Mouse (Mus musculus): ENCODE results near the gene Gphn. TPM values are rescaled to one million over a fixed set of nuclear protein-coding genes. Genes with fewer than 3 reads are reported as not detected.

The Gphn gene
- total and polyA plus RNA-seq, 2 experiments from 2014 or later, result 69.7 to 83.2 TPM

GRCm38 (mm10) chr12:78298824-78299398 lies 72.7 kb downstream of the Gphn start:
- 94% methylated on average over 1 of the region's 1 CpGs for WGBS
- no peak for ATAC-seq (ENCODE audit: low FRiP score)

GRCm38 (mm10) chr12:78315106-78315505 lies 88.9 kb downstream of the Gphn start:
- ATAC-seq (ENCODE audit: low FRiP score), result no peak
- TF ChIP-seq CTCF (IDR thresholded peaks at IDR 0.05), result no peak
- H3K4me1 ChIP-seq (ENCODE audit: insufficient read depth, low read length), result no peaks in the 10 kb centered on the region

More at GRCm38 (mm10) chr12:78298824-78299398, 72.7 kb downstream of the Gphn start:
- H3K9me3 ChIP-seq (ENCODE audit: low read length), result no peaks in the 10 kb centered on the region
- H3K4me1 ChIP-seq (ENCODE audit: insufficient read depth, low read length), result no peaks in the 10 kb centered on the region
- H3K4me2 ChIP-seq (ENCODE audit: low read depth, low read length, poor library complexity, severe bottlenecking), result no peak overlapping the region
- no peak overlapping the region for H3K9ac ChIP-seq (replicated peaks; ENCODE audit: low read length, poor library complexity, severe bottlenecking)
- H3K4me3 ChIP-seq (ENCODE audit: low read depth, low read length), result no peak overlapping the region
- no peaks in the 10 kb centered on the region for H3K36me3 ChIP-seq (ENCODE audit: insufficient read depth, low read length)
- no peak for TF ChIP-seq CTCF (IDR thresholded peaks at IDR 0.05)
- H3K27ac ChIP-seq (ENCODE audit: low read depth, low read length), result no peak overlapping the region
- no peak for DNase-seq (ENCODE audit: low spot score)
- H3K27me3 ChIP-seq (ENCODE audit: insufficient read depth, low read length), result no peaks in the 10 kb centered on the region

GRCm38 (mm10) chr12:78327946-78328345 lies 101.8 kb downstream of the Gphn start:
- Histone ChIP-seq H3K9ac (replicated peaks; ENCODE audit: low read length, poor library complexity, severe bottlenecking) (no peak overlapping the region), H3K27me3 (ENCODE audit: insufficient read depth, low read length) (no peaks in the 10 kb centered on the region), H3K27ac (ENCODE audit: low read depth, low read length) (no peak overlapping the region), H3K4me1 (ENCODE audit: insufficient read depth, low read length) (no peaks in the 10 kb centered on the region), H3K36me3 (ENCODE audit: insufficient read depth, low read length) (no peaks in the 10 kb centered on the region), H3K4me2 (ENCODE audit: low read depth, low read length, poor library complexity, severe bottlenecking) (no peak overlapping the region), H3K9me3 (ENCODE audit: low read length) (no peaks in the 10 kb centered on the region), H3K4me3 (ENCODE audit: low read depth, low read length) (no peak overlapping the region)
- 98% methylated on average over 4 of the region's 4 CpGs for WGBS
- no peak for ATAC-seq (ENCODE audit: low FRiP score)
- TF ChIP-seq CTCF (IDR thresholded peaks at IDR 0.05), result no peak
- no peak for DNase-seq (ENCODE audit: low spot score)

More at GRCm38 (mm10) chr12:78315106-78315505, 88.9 kb downstream of the Gphn start:
- Histone ChIP-seq H3K9ac (replicated peaks; ENCODE audit: low read length, poor library complexity, severe bottlenecking) (no peak overlapping the region), H3K27me3 (ENCODE audit: insufficient read depth, low read length) (no peaks in the 10 kb centered on the region), H3K36me3 (ENCODE audit: insufficient read depth, low read length) (no peaks in the 10 kb centered on the region), H3K4me2 (ENCODE audit: low read depth, low read length, poor library complexity, severe bottlenecking) (no peak overlapping the region), H3K4me3 (ENCODE audit: low read depth, low read length) (no peak overlapping the region), H3K27ac (ENCODE audit: low read depth, low read length) (no peak overlapping the region), H3K9me3 (ENCODE audit: low read length) (no peaks in the 10 kb centered on the region)
- no peak for DNase-seq (ENCODE audit: low spot score)

- Histone ChIP-seq H3K4me1 (ENCODE audit: insufficient read depth, low read length) (no peaks in the 10 kb centered on the region), H3K27ac (ENCODE audit: low read depth, low read length) (no peak overlapping the region), H3K36me3 (ENCODE audit: insufficient read depth, low read length) (no peaks in the 10 kb centered on the region), H3K4me2 (ENCODE audit: low read depth, low read length, poor library complexity, severe bottlenecking) (no peak overlapping the region), H3K9me3 (ENCODE audit: low read length) (no peaks in the 10 kb centered on the region), H3K9ac (replicated peaks; ENCODE audit: low read length, poor library complexity, severe bottlenecking) (no peak overlapping the region), H3K27me3 (ENCODE audit: insufficient read depth, low read length) (no peaks in the 10 kb centered on the region), H3K4me3 (ENCODE audit: low read depth, low read length) (no peak overlapping the region)
- no peak for ATAC-seq (ENCODE audit: low FRiP score)
- DNase-seq (ENCODE audit: low spot score), result peak; percentile 87
- WGBS, result 63% methylated on average over 3 of the region's 3 CpGs
- TF ChIP-seq CTCF (IDR thresholded peaks at IDR 0.05), result peak; percentile 83
These were observed 105.9 kb downstream of the Gphn start for GRCm38 (mm10) chr12:78332107-78332506.

- TF ChIP-seq CTCF (IDR thresholded peaks at IDR 0.05), result no peak
- H3K9ac ChIP-seq (replicated peaks; ENCODE audit: low read length, poor library complexity, severe bottlenecking), result no peak overlapping the region
- no peak overlapping the region for H3K27ac ChIP-seq (ENCODE audit: low read depth, low read length)
- no peaks in the 10 kb centered on the region for H3K36me3 ChIP-seq (ENCODE audit: insufficient read depth, low read length)
- no peaks in the 10 kb centered on the region for H3K9me3 ChIP-seq (ENCODE audit: low read length)
- 84% methylated on average over 2 of the region's 2 CpGs for WGBS
- H3K27me3 ChIP-seq (ENCODE audit: insufficient read depth, low read length), result no peaks in the 10 kb centered on the region
- ATAC-seq (ENCODE audit: low FRiP score) (no peak), DNase-seq (ENCODE audit: low spot score) (no peak)
- no peak overlapping the region for H3K4me2 ChIP-seq (ENCODE audit: low read depth, low read length, poor library complexity, severe bottlenecking)
- H3K4me3 ChIP-seq (ENCODE audit: low read depth, low read length), result no peak overlapping the region
- no peaks in the 10 kb centered on the region for H3K4me1 ChIP-seq (ENCODE audit: insufficient read depth, low read length)
These were observed 130.3 kb downstream of the Gphn start for GRCm38 (mm10) chr12:78356472-78356871.

GRCm38 (mm10) chr12:78389267-78389666 lies 163.1 kb downstream of the Gphn start:
- no peaks in the 10 kb centered on the region for H3K27me3 ChIP-seq (ENCODE audit: insufficient read depth, low read length)
- no peak overlapping the region for H3K27ac ChIP-seq (ENCODE audit: low read depth, low read length)
- ATAC-seq (ENCODE audit: low FRiP score) (no peak), DNase-seq (ENCODE audit: low spot score) (no peak)
- no peaks in the 10 kb centered on the region for H3K36me3 ChIP-seq (ENCODE audit: insufficient read depth, low read length)
- H3K4me3 ChIP-seq (ENCODE audit: low read depth, low read length), result no peak overlapping the region
- no peaks in the 10 kb centered on the region for H3K4me1 ChIP-seq (ENCODE audit: insufficient read depth, low read length)
- no peak overlapping the region for H3K9ac ChIP-seq (replicated peaks; ENCODE audit: low read length, poor library complexity, severe bottlenecking)
- H3K9me3 ChIP-seq (ENCODE audit: low read length), result no peaks in the 10 kb centered on the region
- H3K4me2 ChIP-seq (ENCODE audit: low read depth, low read length, poor library complexity, severe bottlenecking), result no peak overlapping the region
- no peak for TF ChIP-seq CTCF (IDR thresholded peaks at IDR 0.05)

All from midbrain, postnatal 0 days (tissue).